Mouse (Mus musculus) cerebellum, postnatal 36 days (tissue): ENCODE measurements around the gene Zer1.
"Not testable (repeated sequence)": the region's sequence is repeated elsewhere in the genome, so short reads cannot be mapped to it uniquely, and the experiment has no call there.

Experiments
- DNase-seq, 2 experiments: peaks; one replicate each; pipeline ENCODE4 v3.0.0; 2021 to 2022; ENCODE audit warnings: mixed read lengths in 2 of 2

Zer1 gene

DNA sequence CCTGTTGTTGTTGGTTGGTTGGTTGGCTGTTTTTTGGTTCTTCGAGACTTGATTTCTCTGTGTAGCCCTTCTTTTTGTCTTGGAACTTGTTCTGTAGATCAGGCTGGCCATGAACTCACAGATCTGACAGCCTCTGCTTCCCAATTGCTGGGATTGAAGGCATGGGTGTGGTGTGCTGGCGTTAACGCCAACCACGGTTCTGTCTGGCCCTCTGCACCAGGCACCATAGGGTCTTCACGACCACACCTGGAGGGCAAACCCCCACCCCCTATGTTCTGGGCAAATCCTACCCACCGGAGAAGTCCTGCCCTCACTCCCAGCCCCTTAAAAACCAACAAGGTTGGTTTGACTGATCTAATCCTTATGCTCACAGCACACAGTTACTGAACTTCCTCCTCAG, 47.4 kb downstream of the Zer1 start:
- DNase-seq, result no peak

- DNase-seq, result no peak
These were observed 47.9 kb downstream of the Zer1 start for GRCm38 (mm10) chr2:30076439-30076838.

DNA sequence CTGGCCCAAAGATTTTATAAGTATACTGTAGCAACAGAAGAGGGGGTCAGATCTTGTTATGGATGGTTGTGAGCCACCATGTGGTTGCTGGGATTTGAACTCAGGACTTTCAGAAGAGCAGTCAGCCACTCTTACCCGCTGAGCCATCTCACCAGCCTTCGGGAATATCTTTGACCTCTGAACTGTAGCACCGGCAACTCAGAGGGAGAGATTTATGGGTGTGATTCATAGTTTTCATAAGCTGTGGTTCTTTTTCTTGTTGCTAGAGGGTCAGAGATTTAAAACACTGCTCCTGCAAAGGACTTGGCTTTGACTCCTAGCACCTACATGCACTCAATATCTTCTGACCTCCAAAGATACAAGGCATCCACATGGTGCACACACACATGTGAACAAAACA, 48.8 kb downstream of the Zer1 start:
- DNase-seq, result no peak

- DNase-seq, result no peak
These were observed 51.1 kb downstream of the Zer1 start for GRCm38 (mm10) chr2:30073285-30073684.

DNA sequence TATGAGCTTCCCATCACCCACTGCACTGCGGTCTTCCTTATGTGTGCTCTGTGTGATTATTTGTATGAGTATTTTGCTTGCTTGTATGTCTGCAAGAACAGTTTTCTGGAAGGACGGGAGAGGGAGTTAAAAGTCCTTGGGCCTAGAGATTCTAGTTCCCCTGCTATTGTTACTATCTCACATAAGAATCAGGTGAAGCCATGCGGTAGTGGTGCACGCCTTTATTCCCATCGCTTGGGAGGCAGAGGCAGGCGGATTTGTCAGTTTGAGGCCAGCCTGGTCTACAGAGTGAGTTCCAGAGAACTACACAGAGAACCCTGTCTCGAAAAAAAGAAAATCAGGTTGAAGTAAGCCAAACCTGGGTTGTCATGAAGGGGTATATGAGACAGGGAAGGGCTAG, 51.5 kb downstream of the Zer1 start:
- DNase-seq, result no peak

GRCm38 (mm10) chr2:30067962-30068361, 56.4 kb downstream of the Zer1 start:
- DNase-seq, result no peak

- peak; percentile 38 to 54 for DNase-seq
These were observed 57.1 kb downstream of the Zer1 start for GRCm38 (mm10) chr2:30067031-30067888.

DNA sequence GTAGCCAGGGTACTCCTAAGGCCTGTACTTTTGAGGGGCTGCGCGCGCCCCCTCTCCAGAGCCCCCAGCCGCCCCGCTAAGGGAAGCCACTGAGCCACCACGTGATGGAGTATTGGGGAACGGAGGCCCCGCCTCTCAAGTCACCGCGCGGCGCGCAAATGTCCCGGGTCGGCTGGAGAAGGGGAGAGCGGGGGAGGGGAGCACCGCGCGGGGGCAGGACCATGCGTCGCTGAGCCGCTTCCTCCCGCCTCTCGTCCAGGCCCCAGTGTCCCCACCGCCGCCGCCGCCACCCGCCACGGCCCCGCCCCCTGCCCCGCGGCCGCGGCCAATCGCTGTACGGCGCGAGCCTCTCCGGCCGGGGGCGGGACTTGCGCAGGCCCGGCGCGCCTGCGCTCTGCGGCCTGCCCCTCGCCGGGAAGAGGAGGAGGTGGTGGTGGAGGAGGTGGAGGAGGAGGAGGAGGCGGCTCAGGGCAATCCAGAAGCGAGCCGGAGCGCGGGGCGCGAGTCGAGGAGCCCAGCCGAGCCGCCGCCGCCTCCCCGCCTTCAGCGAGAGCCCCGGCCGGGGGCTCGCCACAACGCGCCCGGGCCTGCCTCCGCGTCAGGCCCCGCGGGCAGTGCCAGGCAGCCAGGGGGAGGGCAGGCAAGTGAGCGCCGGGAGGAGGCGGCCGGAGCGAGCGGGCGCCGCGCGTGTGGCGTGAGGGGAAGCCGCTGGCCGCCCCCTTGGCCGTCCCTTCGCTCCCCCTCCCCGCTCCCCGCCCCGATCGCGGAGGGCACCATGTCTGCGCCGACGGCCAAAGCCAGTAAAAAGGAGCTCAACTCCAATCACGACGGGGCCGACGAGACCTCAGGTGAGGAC, 58.1 kb downstream of the Zer1 start:
- DNase-seq, result peak; percentile 87 to 96

DNA sequence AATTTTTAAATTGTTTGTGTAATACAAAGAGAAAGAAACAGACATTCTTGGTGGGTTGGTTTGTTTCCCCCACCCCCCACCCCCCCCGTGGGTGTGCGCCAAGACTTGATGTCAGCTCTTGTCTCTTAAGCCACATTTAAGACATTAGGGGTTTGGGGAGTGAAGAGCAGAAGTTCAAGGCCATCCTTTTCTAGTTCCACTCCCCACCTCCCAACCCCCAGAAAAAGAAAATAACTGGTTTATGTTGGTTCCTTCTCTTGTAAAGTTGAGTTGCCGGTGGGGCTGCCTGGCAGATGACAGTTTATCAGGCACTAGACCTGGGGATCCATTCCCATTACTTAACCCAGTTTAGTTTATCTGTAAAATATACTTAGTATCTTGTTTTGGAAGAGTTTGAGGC, 60.1 kb downstream of the Zer1 start:
- no peak for DNase-seq

- no peak for DNase-seq
These were observed 60.6 kb downstream of the Zer1 start for GRCm38 (mm10) chr2:30063791-30064190.

GRCm38 (mm10) chr2:30063235-30063634, 61.1 kb downstream of the Zer1 start:
- no peak for DNase-seq

DNA sequence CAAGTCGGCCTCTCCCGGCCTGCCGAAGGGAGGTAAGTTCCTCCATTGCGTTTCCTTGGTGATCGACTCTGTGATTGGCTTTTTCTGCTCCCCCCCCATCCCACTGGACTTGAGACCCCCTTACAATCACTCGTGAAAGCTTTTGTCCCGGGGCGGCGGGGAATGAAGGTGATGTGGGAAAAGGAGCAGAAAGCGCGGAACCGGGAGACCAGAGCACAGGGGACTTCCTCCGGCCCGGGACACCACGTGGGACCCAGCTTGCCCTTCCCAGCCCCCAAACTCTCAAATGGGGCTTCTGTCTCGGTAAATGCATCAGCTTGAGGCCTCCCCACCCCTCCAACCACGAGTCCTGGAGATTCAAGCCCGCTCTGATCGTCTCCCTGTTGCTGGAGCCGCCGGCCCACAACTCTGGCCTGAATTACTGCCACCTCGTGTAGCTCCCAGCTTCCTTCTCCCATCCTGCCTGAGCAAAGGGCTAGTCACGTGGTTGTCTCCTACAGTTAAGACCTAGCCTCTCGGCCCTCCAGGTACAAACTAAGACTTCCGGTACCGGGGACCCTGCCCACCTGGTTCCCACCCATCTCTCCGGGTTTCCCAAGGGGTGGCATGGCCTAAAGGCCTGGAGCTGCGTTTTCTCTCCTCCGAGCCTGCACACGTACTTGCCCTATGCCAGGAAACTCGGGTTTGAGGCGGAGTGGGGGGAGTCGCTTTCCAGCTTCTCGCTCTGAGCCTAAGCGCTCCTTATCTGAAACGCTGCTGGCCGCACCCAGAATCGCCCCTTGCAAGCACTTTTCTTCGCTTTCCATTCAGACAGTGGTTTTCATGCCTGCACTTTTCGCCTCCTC, 61.9 kb downstream of the Zer1 start:
- peak; percentile 45 to 56 for DNase-seq

DNA sequence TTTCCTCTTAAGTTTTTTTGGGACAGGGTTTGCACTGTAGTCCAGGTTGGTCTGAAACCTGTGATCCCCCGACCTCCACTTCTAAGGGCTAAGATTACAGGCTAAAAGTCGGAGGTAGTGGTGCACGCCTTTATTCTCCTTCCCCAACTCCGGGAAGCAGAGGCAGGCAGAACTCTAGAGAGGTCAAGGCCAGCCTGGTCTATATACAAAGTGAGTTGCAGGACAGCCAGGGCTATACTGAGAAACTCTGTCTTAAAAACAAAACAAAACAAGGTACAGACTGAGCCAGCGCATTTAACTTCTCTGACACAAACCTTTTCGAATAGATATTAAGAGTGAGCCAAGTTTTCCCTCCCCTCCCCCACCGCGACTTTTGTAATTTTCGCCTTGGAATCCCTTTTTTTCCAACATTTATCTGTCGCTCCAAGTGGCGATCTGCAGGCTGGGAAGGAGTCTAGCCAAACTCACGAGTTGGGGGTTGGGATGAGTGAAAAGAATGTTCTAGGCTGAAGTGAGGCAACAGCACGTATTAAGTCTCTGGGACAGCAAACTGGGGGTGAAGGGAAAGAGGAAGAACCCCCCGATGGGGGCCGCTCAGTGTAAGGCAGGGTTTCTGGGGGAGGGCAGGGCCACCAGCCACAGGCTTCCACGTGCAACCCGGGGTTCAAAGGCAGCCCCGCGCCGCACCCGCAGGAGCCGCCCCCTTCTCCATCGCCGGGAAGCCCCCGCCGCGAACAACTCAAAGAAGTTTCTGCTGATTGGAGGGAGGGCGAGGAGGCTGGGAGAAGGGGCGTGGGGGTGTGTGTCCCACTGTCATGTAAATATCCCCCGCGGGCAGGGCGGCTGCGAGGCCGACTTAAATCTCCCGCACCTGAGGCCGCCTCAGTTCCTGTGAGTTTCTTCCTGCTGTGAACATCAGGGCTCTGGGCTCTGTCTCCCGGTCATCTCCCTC, 62.9 kb downstream of the Zer1 start:
- DNase-seq, result peak in 1 of 2 experiments; percentile 23

DNA sequence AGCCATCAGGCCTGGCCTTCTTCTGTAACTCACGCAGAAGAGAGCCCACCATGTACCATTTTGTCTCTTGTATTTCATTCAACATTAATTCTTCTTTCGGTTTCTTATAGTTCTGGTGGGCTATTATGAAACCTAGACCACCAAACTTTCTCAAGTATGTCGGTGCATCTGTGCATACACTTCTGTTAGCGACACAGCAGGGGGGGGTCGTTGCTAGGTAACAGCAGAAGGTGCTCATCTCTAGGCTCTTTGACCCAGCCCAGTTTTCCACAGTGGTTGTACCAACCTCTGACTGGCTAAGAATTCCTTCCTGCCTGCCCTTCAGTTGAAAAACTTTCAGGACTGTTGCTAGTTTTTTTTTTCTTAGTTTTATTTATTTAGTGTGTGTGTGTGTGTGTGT, 66.0 kb downstream of the Zer1 start:
- DNase-seq, result no peak

DNA sequence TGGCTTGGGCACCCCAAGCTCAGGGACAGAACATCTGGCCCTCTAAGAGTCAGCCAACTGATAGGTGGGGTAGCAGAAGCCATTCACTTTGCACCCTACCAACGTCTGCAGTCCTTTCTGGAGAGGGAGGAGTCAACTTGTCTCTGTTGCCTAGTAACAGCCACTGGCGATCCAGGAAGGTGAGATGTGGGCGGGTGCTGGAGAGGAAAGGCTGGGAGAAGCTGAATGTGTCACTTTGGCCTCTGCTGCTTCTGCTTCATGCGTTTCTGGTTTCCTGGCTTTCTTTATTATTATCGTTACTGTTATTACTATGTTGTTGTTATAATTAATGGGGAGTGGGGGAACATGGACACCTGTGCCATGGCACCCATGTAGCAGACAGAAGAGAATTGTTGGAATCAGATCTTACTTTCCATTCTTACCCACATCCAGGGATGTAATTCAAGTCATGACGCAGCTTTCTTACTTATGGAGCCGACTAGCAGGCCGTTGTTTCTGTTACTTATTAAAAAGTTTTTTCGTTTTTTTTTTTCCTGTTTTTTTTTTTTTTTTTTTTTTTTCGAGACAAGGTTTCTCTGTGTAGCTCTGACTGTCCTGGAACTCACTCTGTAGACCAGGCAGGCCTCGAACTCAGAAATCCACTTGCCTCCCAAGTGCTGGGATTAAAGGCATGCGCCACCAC, 67.0 kb downstream of the Zer1 start, which contains the start of gene Set:
TSS of gene Set (plus strand) at position 156 of the 682 bp plus-strand sequence.
- DNase-seq, result no peak

DNA sequence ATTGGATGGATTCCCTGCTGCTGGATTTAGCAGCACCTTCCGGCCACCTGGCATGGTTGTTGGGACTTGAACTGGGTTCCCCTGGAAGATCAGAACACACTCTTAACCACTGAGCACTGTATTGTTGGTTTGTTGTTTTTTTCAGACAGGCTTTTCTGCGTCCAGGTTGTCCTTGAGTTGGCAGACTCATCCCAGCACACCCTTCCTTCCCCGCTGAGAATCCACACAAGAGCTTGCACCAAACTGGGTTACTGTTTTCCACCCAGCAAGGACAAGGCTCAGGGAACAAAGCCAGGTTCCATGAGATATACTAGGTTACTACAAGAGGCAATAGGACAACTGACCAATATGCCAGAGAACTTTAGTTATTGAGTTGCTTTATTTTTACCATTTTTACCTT, 67.6 kb downstream of the Zer1 start:
- no peak for DNase-seq

DNA sequence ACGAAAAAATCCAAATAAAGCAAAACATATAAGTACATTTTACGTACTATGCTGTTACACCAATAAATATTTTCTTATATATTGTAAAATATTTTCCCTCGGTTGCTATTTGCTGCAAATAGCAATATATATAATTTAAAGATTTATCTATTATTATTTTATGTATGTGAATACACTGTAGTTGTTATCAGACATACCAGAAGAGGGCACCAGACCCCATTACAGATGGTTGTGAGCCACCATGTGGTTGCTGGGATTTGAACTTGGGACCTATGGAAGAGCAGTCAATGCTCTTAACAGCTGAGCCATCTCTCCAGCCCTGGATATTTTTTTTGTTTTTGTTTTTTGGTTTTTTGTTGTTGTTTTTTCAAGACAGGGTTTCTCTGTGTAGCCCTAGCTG, 69.1 kb downstream of the Zer1 start:
- DNase-seq, result not testable (repeated sequence)

DNA sequence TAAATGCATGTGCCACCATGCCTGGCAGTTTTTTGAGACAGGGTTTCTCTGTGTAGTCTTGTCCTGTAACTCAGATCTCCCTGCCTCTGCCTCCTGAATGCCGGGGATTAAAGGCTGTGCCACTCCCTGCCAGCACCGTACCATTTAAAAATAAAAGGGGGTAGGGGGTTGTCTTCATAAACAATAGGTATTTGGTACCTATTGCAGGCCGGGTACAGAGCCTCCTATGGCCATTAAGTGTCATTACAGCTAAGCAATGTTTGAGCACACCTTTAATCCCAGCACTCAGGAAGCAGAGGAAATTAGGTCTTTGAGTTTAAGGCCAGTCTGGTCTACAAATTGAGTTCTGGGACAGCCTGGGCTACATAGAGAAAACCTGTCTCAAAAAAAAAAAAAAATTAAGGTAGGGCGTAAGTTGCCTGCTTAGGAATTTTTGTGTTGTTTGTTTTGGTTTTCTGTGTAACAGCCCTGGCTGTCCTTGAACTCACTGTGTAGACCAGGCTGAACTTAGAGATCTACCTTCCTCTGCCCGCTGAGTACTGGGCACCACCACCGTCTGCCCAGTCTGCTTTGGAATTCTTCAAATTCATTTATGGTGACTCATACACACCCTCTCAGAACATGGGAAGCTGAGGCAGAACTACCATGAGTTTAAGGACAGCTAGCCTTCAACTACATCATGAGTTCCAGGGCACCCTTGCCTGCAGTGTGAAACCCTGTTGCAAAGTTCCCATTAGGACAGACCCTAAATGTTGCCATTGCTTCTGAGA, 72.2 kb downstream of the Zer1 start:
- DNase-seq, result no peak

DNA sequence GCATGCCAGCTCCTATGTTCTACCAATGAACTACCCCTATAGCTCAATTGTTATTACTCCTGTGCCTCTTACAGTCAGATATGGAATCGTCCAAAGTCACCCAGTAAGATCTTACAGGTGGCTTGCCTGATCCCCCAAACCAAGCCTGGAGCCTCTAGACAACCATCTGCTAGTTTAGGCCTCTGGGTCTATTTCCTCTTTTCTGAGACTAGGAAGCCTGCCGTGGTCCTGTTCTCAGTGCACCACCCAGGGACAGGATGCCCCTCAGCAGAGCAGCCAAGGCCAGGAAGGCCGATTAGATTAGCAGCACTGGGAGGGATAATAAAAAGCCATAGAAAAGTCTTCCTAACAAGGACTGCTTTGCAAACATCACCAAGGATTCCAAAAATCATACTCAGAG, 74.6 kb downstream of the Zer1 start:
- DNase-seq, result no peak

DNA sequence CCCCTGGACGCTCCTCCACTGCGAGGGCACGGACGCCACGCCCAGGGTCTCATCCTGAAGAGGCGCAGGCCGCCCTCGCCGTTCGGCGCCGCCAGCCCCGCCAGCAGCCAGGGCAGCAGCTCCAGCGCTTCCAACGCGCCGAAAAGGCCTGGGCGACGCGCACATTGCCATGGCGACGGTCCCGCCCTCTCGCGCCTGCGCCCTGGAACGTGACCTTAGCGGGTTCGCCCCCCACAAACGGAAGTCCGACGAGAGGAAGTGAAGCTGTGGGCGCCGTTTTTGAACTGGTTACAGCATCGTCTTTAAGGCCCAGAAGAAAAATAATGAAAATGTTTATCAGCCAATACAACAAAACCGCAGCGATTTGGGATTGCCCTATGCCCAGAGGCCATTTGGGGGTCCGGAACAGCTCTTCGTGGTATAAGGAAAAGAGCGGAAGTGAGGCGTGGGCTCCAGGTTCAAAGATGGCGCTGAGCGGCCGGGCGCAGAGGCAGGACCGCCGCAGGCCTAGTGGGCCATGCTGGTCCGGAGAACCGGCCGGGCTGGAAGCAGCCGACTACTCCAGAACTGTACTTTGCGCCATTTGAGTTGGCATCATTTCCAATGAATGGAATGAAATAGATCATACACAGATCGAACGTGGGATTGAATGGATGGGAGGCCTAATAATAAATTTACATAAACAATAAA, 75.5 kb downstream of the Zer1 start, which contains the start of gene Wdr34:
TSS of gene Wdr34 (minus strand) at position 183 of the 690 bp plus-strand sequence.
- DNase-seq, result peak; percentile 98
